Mouse (Mus musculus) G1E-ER4 (cell line): ENCODE data around the gene Tgm7. TPM values are rescaled to one million over a fixed set of nuclear protein-coding genes. Genes with fewer than 3 reads are reported as not detected.
A peak's percentile ranks its signal among the peaks of the same experiment; 100 is the strongest.

Source experiments
- GATA1 ChIP-seq: IDR thresholded peaks from one replicate; pipeline ENCODE4 v1.8.0; 2012; ENCODE audit warnings: low read length, inconsistent platforms
- polyA plus RNA-seq: library from polyadenylated mRNA; stranded (reverse); fragments of >175 nt; gene quantifications from 2 replicates; pipeline ENCODE4 v1.2.3, GENCODE M21; 2012

Tgm7 gene
- polyA plus RNA-seq, 1 experiment = not detected

DNA sequence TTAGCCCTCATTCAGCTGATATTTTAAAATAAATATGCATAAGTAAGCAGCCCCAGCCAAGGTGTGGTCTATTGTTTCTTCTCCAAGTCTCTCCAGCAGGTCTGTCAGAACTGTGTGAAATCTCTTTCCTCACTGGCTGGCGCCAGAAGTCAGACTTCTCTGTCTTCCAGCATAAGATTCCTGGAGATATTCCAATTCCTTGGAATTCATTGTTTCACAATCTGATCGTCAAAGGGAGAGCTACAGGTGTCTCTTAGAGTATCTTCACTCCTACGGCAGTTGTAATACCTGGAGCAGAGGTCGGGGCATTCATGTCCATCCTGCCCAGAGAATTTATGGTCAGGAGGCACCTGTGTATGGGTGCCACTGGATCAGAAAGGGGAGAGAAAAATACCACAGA is 19.8 kb downstream of the Tgm7 start:
- no peak for TF ChIP-seq GATA1

DNA sequence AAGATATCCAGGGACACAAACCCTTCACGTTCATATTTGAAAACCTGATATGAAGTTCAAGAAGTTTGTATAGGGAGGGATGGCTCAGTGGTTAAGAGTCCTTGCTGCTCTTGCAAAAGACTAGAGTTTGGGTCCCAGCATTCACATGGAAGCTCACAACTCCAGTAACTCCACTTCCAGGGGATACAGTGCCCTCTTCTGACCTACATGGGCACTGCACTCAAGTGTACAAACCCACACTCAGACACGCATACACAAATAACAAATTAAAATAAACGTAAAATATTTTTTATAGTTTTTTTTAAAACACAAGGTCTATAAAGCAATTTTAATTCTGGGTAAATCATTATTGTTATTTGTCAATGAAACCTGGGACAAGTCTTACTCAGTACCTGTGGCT is 21.1 kb downstream of the Tgm7 start:
- no peak for TF ChIP-seq GATA1

DNA sequence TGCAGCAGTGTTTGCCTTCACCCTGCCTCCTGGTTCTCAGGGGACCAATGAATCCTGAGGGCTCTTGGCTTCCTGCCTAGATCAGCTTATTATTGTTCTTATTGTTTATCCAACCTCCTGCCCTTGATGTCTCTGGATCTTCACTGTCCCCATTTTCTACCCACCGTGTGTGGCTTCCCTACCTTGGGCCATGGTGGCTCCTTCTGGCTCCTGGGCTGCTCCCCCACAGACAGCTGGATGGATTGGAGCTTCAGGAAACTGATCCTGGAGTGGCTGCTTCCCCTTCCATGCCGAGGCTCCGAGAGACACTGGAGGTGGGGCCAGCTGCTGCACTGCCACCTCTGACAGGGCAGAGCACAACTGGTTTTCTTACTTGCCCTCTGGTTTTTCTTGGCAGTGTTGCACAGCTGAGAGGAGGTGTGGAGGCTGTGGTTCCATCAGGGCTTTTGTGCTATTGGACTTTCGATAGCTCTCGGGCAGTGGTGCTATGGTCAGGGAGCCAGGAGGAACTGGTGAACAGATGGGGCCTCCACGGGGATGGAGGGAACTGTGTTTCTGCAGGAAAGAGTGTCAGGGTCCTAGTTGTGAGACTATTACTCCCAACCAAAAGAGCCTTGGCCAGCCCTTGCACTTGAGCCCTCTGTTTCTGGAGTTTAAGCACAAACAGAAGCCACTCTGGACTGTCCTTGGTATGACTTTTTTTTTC is 24.0 kb downstream of the Tgm7 start, which contains the start of gene Tgm5:
Gene Tgm5 (minus strand): TSS at position 362 of the 706 bp plus-strand sequence.
- TF ChIP-seq GATA1 = no peak

DNA sequence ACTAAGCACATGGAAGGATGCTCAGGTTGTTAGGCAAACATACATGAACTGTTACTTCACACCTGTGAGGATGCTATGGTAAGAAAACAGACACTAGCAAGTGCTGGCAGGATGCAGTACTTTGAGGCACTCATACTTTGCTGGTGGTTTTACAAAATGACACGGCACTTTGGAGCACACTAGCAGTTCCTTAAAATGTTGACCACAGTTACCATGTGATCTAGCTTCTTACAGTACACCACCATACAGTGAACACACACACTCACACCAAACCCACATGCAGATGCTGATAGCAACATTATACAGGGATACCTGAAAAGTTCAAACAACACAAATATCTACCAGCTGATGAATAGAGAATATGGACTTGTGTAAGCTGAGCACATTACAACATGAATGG is 27.0 kb downstream of the Tgm7 start:
- no peak for TF ChIP-seq GATA1

DNA sequence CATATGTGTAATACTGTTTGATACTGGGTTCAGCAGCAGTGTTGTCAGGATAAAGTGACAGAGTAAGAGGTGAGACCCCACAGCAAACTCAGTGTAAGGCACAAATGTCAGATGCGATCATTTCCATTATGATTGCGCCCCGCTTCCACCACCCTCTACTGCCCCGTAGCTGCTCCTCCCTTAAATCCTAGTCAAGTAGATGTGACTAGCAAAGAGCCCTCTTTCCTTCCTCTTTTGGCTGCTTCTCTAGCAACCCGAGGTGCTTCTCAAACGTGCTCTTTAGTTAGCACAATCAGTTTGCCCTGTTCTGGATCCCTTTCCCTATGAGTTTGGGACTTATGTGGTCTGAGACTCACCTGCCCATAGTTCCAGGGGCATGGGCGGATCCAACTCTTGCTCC is 34.8 kb downstream of the Tgm7 start:
- TF ChIP-seq GATA1 = no peak

DNA sequence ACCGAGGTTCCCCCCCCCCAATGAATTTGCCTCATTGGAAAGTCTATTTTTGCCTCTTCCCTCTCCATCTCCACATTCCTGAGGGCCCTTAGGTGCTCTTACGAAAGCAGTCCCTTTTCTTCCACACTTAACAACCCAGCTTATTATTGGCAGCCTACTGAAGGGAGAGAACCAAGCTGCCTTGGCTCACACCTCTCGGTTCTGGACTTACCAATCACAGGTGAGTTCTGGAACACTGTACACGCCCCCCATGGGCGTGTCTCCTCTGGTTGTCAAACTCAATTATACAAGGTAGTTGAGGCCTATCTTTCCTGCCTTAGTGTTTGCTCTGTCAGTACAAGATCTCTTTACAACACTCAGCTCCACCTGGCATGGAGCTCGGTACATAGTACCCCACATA is 37.7 kb downstream of the Tgm7 start:
- TF ChIP-seq GATA1 = no peak

DNA sequence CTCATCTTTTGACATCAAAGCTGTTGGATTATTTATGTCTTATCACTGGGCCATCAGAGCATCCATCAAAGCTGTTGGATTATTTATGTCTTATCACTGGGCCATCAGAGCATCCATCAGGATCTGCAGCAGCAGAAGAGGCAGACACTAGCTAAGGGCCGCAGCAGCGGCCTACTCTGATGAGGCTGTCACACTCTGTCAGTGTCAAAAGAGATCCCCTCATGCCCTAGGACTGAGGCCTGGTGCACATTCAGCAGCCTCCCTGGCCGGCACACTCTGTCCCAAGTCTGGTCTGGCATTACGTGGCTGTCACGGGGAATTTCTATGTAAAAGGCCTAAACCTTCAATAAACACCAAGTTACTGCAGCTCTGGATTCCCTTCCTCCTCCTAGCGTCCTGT is 40.1 kb downstream of the Tgm7 start:
- no peak for TF ChIP-seq GATA1

DNA sequence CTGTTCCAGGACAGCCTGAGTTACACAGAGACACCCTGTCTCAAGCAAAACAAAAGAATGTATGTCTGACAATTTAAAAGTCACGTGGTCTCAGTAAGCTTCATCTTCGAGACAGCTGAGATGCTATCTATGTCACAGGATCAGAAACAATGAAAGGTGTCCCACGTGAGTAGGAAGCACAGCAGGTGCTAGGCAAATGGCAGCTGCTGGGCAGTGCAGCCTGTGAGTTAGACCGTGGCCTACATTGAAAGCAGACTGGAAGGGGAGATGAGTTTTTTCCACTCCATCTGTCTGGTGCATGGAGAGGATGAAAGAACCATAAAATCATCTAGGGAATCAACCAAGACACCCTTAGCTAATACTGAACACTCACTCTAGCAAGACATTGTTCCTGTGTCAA is 42.5 kb downstream of the Tgm7 start:
- no peak for TF ChIP-seq GATA1

DNA sequence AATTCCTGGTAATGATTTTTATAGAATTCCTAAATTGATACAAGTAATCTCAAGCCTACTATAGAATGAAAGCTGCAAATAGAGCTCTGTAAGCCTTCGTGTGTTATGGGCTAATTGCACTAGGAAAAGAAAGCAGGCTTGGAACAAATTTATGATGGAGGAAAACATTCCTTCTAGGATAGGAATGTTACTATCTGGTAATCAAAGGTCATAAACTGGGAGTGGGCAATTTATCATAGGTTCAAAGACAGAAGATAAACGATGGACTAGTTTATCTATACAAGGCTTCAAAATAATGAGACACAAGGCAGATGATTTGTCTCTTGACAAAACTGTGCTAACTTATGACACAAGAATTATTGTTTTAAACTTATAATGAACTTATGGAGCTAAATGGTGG is 48.3 kb downstream of the Tgm7 start:
- TF ChIP-seq GATA1 = no peak

DNA sequence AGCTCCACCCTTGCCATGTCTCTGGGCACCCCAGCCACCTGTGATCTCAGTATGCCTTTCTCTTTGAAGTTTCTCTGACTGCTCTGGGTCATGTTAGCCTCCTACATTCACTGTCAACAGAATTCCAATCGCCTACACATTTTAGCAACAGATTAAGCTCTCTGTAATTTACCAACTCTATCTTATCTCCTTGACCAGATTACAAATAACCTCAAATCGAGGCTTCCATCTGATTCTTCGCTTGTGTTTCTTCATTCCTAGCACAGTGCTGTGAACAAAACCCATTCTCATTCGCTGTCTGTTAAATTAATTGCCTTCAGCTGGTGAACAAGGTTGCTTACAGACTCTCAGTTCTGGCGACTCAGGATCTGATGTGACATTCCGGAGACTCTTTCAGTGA is 51.6 kb downstream of the Tgm7 start:
- peak; percentile 59 for TF ChIP-seq GATA1

DNA sequence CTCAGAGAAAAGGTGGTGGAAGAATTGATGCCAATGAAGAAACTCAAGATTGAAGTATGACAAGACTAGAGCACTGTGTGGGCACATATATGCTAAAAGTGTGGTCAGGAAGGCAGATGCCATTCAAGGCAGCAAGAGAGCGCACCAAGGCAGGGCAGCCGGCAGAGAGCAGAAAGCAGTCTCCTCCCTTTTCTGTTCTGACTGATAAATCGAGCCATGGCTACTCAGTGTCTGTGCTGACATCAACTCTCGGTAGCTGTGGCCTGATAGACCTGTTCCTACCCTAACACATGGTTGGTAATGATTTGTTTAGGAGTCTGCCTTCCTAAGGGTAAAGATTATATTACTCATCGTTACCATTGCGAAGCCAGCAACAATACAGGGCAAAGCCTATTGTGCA is 53.7 kb downstream of the Tgm7 start:
- no peak for TF ChIP-seq GATA1

DNA sequence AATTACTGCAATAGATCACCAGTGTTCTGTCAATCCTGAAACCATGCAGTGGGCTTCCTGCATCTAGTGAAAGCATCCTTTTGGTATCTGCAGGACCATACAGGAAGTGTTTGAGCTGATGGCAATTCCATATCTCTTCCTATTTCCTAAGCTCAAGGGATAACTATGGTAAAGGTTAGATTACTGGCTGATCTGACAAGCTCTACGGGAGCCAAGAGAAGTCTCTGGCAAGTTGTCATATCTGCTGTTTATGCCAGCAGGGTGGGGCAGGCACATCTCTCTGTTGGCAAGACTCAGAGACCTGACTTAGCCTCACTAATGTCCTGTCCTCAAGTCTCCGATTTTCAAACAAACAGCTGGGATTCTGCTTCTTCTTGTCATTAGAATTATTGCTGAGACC is 55.5 kb downstream of the Tgm7 start:
- TF ChIP-seq GATA1 = peak; percentile 30

DNA sequence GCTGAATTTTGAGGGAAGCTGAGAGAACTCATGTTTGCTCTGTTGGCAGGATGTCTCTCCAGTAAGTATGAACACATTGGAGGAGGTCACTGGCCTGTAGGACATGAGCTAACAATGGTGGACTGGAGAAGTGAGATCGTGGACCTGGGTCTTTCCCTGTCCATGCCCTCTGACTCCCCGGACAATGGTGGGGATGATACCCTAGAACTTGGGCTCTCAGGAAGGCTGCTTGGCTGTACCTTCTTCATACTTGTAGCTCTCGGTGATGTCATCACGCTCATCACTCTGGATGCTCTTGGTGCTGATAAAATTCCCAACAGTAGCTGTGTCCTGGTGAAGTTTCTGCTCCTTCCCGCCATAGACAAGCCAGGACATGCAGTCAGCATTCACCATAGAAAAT is 57.4 kb downstream of the Tgm7 start:
- no peak for TF ChIP-seq GATA1

DNA sequence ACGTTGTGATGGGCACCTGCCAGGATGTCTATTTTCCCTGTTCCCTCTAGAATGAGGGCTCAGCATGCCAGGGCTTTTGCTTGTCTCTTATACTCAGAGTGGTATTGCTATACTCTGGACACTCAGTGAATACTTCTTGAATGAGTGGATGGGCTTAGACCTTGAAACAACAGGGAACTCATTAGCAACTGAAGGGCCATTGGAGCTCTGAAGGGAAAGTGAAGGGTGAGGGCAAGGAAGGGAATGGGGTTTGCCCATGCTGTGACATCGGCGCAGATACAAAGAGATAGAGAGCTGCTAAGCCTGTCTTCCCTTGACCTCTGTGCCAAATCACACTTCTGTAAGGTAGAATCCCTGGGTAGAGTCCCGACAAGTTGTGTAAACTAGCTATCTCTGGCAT is 63.9 kb downstream of the Tgm7 start:
- no peak for TF ChIP-seq GATA1

Other genes starting within 250 kb of the Tgm7 start
- gene Ubr1, start 139.1 kb downstream of the Tgm7 start, polyA plus RNA-seq = 27.1 and 34.7 TPM in 2 replicates
- 1.3 and 2.0 TPM in 2 replicates for gene Tmem62, start 132.8 kb downstream of the Tgm7 start, polyA plus RNA-seq
- gene Ccndbp1, start 101.4 kb downstream of the Tgm7 start, polyA plus RNA-seq = 7.7 and 13.0 TPM in 2 replicates
- 0.70 and 0.73 TPM in 2 replicates for gene Epb42, start 72.7 kb downstream of the Tgm7 start, polyA plus RNA-seq
- gene Tgm5, start 24.0 kb downstream of the Tgm7 start, polyA plus RNA-seq = not detected in 2 replicates
- 4.1 and 5.7 TPM in 2 replicates for gene Adal, start 30.6 kb upstream of the Tgm7 start, polyA plus RNA-seq
- gene Lcmt2, start 30.9 kb upstream of the Tgm7 start, polyA plus RNA-seq = 12.9 and 14.2 TPM in 2 replicates
- gene Tubgcp4, start 60.9 kb upstream of the Tgm7 start, polyA plus RNA-seq = 17.0 and 25.6 TPM in 2 replicates
- 10.8 and 12.7 TPM in 2 replicates for gene Zscan29, start 61.3 kb upstream of the Tgm7 start, polyA plus RNA-seq
- gene Trp53bp1, start 161.6 kb upstream of the Tgm7 start, polyA plus RNA-seq = 19.4 and 21.1 TPM in 2 replicates
- gene Map1a, start 179.8 kb upstream of the Tgm7 start, polyA plus RNA-seq = 16.2 and 20.0 TPM in 2 replicates
- 3.4 and 3.7 TPM in 2 replicates for gene Ppip5k1, start 245.6 kb upstream of the Tgm7 start, polyA plus RNA-seq
- not detected in 2 replicates for gene Ckmt1, start 247.9 kb upstream of the Tgm7 start, polyA plus RNA-seq